29 mouse cellular contexts compared by ENCODE assay signal in the genomic region with DNA sequence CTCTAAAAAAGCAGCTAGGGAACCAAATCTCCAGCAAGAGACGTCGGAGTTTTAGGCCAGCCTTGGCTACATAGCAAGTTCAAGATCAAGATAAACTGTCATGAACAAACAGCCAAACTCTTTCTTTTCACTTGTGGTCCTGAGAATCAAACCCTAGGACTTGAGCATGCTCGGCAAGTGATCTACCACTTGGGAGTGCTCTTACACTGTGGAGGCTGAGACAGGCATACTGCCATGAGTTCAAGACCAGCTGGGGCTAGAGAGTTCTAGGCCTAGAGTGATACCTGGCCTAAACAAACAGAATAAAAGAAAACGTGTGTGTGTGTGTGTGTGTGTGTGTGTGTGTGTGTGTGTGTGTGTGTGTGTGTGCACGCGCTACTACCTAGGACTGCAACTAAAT. TPM values are rescaled to one million over a fixed set of nuclear protein-coding genes. Genes with fewer than 3 reads are reported as not detected.
A peak's percentile ranks its signal among the peaks of the same experiment; 100 is the strongest.
DNase-seq lines count a peak whose midpoint lies in the region; ATAC-seq and TF ChIP-seq lines count a peak whose summit lies in the region.
"Had no signal": no experiment of that assay in that cellular context is flagged by ENCODE, and none has a peak within 500 bp of the region (broad histone marks: within the 10 kb centered on the region; RNA-seq: fewer than 3 reads in every experiment).

No protein-coding gene starts in this region.

- H3K9me3 ChIP-seq in MEL (replicated peaks; ENCODE audit: insufficient read depth, low read length) = no peaks in the 10 kb centered on the region
- no peaks in the 10 kb centered on the region for H3K9me3 ChIP-seq in stomach, postnatal 0 days (ENCODE audit: control insufficient read depth, low read length)
- H3K9me3 ChIP-seq: embryonic facial prominence, embryonic 10.5 days; embryonic facial prominence, embryonic 15.5 days; forebrain, embryonic 12.5 days; limb, embryonic 13.5 days; megakaryocyte, embryonic 14.5 days; midbrain, embryonic 12.5 days; neural tube, embryonic 12.5 days had no signal

- H3K27me3 ChIP-seq in kidney, adult 2 months (replicated peaks; ENCODE audit: control insufficient read depth, insufficient read depth, low read length) = no peaks in the 10 kb centered on the region
- no peaks in the 10 kb centered on the region for H3K27me3 ChIP-seq in MEL (ENCODE audit: control insufficient read depth in 1 of 2, insufficient read depth in 2 of 2, low read length in 2 of 2)
- H3K27me3 ChIP-seq in stomach, postnatal 0 days (ENCODE audit: control insufficient read depth, insufficient read depth, low read length) = no peaks in the 10 kb centered on the region
- H3K27me3 ChIP-seq: embryonic facial prominence, embryonic 15.5 days; forebrain, embryonic 12.5 days; limb, embryonic 13.5 days; megakaryocyte, embryonic 14.5 days; midbrain, embryonic 12.5 days; neural tube, embryonic 12.5 days had no signal

- no peak overlapping the region for H3K4me3 ChIP-seq in kidney, adult 2 months (ENCODE audit: insufficient read depth, low read depth, low read length)
- H3K4me3 ChIP-seq in MEL (ENCODE audit: control insufficient read depth in 1 of 2, insufficient read depth in 1 of 2, low read depth in 2 of 2, low read length in 2 of 2) = no peak overlapping the region
- no peak overlapping the region for H3K4me3 ChIP-seq in stomach, postnatal 0 days (ENCODE audit: low read depth, low read length)
- H3K4me3 ChIP-seq: embryonic facial prominence, embryonic 10.5 days; embryonic facial prominence, embryonic 15.5 days; forebrain, embryonic 12.5 days; layer of hippocampus, adult 2 months; limb, embryonic 13.5 days; megakaryocyte, embryonic 14.5 days; midbrain, embryonic 12.5 days; myocyte; neural tube, embryonic 12.5 days had no signal

- ATAC-seq in stomach, postnatal 0 days (ENCODE audit: low FRiP score, low TSS enrichment) = no peak
- ATAC-seq: activated CD4-positive, CD25-positive, alpha-beta regulatory T cell, adult 4 months; forebrain, postnatal 0 days; hindbrain, embryonic 16.5 days had no signal

- H3K4me2 ChIP-seq in stomach, postnatal 0 days (replicated peaks; ENCODE audit: low read depth) = no peak overlapping the region
- H3K4me2 ChIP-seq: embryonic facial prominence, embryonic 15.5 days; forebrain, embryonic 12.5 days; limb, embryonic 13.5 days; midbrain, embryonic 12.5 days; neural tube, embryonic 12.5 days had no signal

- peak; percentile 35; the same call in 1 of the 2 replicates for TF ChIP-seq CTCF in kidney, adult 2 months (conservative IDR thresholded peaks at IDR 0.05; ENCODE audit: insufficient read depth, insufficient read length, low read depth, low read length)
- TF ChIP-seq CTCF in MEL (IDR thresholded peaks at IDR 0.05 in 2 of 3, conservative IDR thresholded peaks at IDR 0.05 in 1 of 3; ENCODE audit: control insufficient read depth in 1 of 3, insufficient read depth in 1 of 3, low read depth in 2 of 3, low read length in 3 of 3, poor library complexity in 1 of 3, severe bottlenecking in 1 of 3) = peak in 1 of 3 experiments; percentile 19; a peak in 2 of 6 replicates
- TF ChIP-seq CTCF in stomach, postnatal 0 days (IDR thresholded peaks at IDR 0.05; ENCODE audit: low read depth) = peak; percentile 41

- H3K4me1 ChIP-seq in kidney, adult 2 months (ENCODE audit: control insufficient read depth, insufficient read depth, low read length) = no peaks in the 10 kb centered on the region; the same call in 1 of the 2 replicates
- peaks cover 0 to 3% of the 10 kb centered on the region in 2 experiments; a peak in 1 of 4 replicates for H3K4me1 ChIP-seq in MEL (ENCODE audit: control insufficient read depth in 1 of 2, insufficient read depth in 2 of 2, low read length in 2 of 2)
- H3K4me1 ChIP-seq in stomach, postnatal 0 days (replicated peaks; ENCODE audit: control insufficient read depth, insufficient read depth) = no peaks in the 10 kb centered on the region
- H3K4me1 ChIP-seq: embryonic facial prominence, embryonic 10.5 days; embryonic facial prominence, embryonic 15.5 days; forebrain, embryonic 12.5 days; limb, embryonic 13.5 days; midbrain, embryonic 12.5 days; neural tube, embryonic 12.5 days had no signal

- TF ChIP-seq POLR2A in kidney, adult 2 months (IDR thresholded peaks at IDR 0.05; ENCODE audit: low read depth, low read length) = no peak
- TF ChIP-seq POLR2A in MEL (IDR thresholded peaks at IDR 0.05; ENCODE audit: control insufficient read depth in 1 of 2, insufficient read depth in 1 of 2, low read depth in 1 of 2, low read length in 2 of 2, poor library complexity in 1 of 2) = no peak

- peak; percentile 22 for TF ChIP-seq RAD21 in MEL (IDR thresholded peaks at IDR 0.05; ENCODE audit: low read depth, low read length)

- H3K36me3 ChIP-seq in kidney, adult 2 months (ENCODE audit: control insufficient read depth, insufficient read depth, low read length) = no peaks in the 10 kb centered on the region; the same call in 1 of the 2 replicates
- H3K36me3 ChIP-seq in MEL (ENCODE audit: control insufficient read depth in 1 of 2, insufficient read depth in 2 of 2, low read length in 2 of 2) = peaks cover 0 to 4% of the 10 kb centered on the region in 2 experiments; a peak in 3 of 4 replicates
- H3K36me3 ChIP-seq in stomach, postnatal 0 days (ENCODE audit: control insufficient read depth, insufficient read depth, low read length) = peaks cover 4% of the 10 kb centered on the region; the same call in 1 of the 2 replicates

- 83% methylated on average over 6 of the region's 6 CpGs for WGBS in kidney, adult 2 months
- WGBS in stomach, postnatal 0 days = 83% methylated on average over 6 of the region's 6 CpGs

- H3K9ac ChIP-seq in MEL (ENCODE audit: control insufficient read depth, low read depth, low read length, poor library complexity, severe bottlenecking) = no peak overlapping the region
- H3K9ac ChIP-seq in stomach, postnatal 0 days (ENCODE audit: low read length) = no peak overlapping the region
- H3K9ac ChIP-seq: embryonic facial prominence, embryonic 15.5 days; forebrain, embryonic 12.5 days; forebrain, postnatal 0 days; limb, embryonic 13.5 days; midbrain, embryonic 12.5 days; neural tube, embryonic 12.5 days had no signal

- H3K79me2 ChIP-seq in MEL (ENCODE audit: control insufficient read depth, insufficient read depth, low read length, poor library complexity) = no peaks in the 10 kb centered on the region

- TF ChIP-seq EP300 in MEL (IDR thresholded peaks at IDR 0.05; ENCODE audit: low read depth in 1 of 2, low read length in 2 of 2) = no peak
- TF ChIP-seq EP300 in stomach, postnatal 0 days (optimal IDR thresholded peaks at IDR 0.05) = no peak

- H3K27ac ChIP-seq in kidney, adult 2 months (ENCODE audit: insufficient read depth, low read depth, low read length) = no peak overlapping the region
- no peak overlapping the region for H3K27ac ChIP-seq in MEL (ENCODE audit: control insufficient read depth, low read depth, low read length)
- H3K27ac ChIP-seq in stomach, postnatal 0 days (replicated peaks) = no peak overlapping the region
- H3K27ac ChIP-seq: embryonic facial prominence, embryonic 10.5 days; forebrain, embryonic 12.5 days; layer of hippocampus, adult 2 months; limb, embryonic 13.5 days; midbrain, embryonic 12.5 days; neural tube, embryonic 12.5 days had no signal

- DNase-seq in kidney, adult 2 months = no peak
- DNase-seq in kidney, adult 11 months = no peak
- DNase-seq in A20 (ENCODE audit: low read depth, low spot score) (peak; percentile 38), MEL (ENCODE audit: low read depth, low spot score) (no peak)
- no peak for DNase-seq in stomach, postnatal 0 days (ENCODE audit: low spot score)
- no peak for DNase-seq in cerebellum, postnatal 25 days
- no peak for DNase-seq in spleen, postnatal 36 days (ENCODE audit: low spot score in 2 of 2)
- DNase-seq: adrenal gland, adult 2 months; cerebellum, adult 2 months; cerebellum, postnatal 14 days; forebrain, postnatal 0 days; gastrocnemius, postnatal 10 days; heart, postnatal 14 days; kidney, adult 18-20 months; kidney, postnatal 36 days; lung, postnatal 4 days; right cerebral cortex, adult 18-20 months; spleen, adult 18-20 months had no signal

TF ChIP-seq in MEL, 35 proteins besides CTCF, POLR2A, EP300 and RAD21:
- TF ChIP-seq USF2 (IDR thresholded peaks at IDR 0.05; ENCODE audit: borderline replicate concordance in 1 of 2, insufficient read depth in 1 of 2, low read depth in 1 of 2, low read length in 2 of 2) = no peak
- peak; percentile 13; the same call in 1 of the 2 replicates for TF ChIP-seq SMC3 (IDR thresholded peaks at IDR 0.05; ENCODE audit: low read depth, low read length)

RNA-seq across cellular contexts. Expression of a gene that starts 9.5 kb away (rescaled TPM):
- polyA plus RNA-seq in kidney, adult 2 months (2012; rRNA removed) = 2.4 and 2.9 TPM in 2 replicates
- total RNA-seq in MEL (2012; rRNA removed) = 26.8 and 32.9 TPM in 2 replicates
- polyA plus RNA-seq in MEL (2012; ENCODE audit: insufficient read depth in 1 of 2, insufficient read length in 2 of 2, low read depth in 1 of 2, low replicate concordance in 2 of 2, missing spikeins in 1 of 2) = 10 to 100 TPM in 1 of 2 experiments, not detected in 1; 13.4 TPM
- 12.2 and 13.6 TPM in 2 replicates for polyA plus RNA-seq in stomach, postnatal 0 days (2015; fragmentation: Nextera tagmentation; extraction: Ambion mirVana)

RNA-seq across cellular contexts. Expression of a gene that starts 31.9 kb away (rescaled TPM):
- 19.5 and 25.2 TPM in 2 replicates for polyA plus RNA-seq in kidney, adult 2 months (2012; rRNA removed)
- 5.6 and 7.2 TPM in 2 replicates for total RNA-seq in MEL (2012; rRNA removed)
- 10 to 100 TPM; 28.7 to 79.5 TPM for polyA plus RNA-seq in MEL (2012; ENCODE audit: insufficient read depth in 1 of 2, insufficient read length in 2 of 2, low read depth in 1 of 2, low replicate concordance in 2 of 2, missing spikeins in 1 of 2)
- 17.6 and 20.6 TPM in 2 replicates for polyA plus RNA-seq in stomach, postnatal 0 days (2015; fragmentation: Nextera tagmentation; extraction: Ambion mirVana)

RNA-seq across cellular contexts. Expression of a gene that starts 56.1 kb away (rescaled TPM):
- 26.7 and 29.4 TPM in 2 replicates for polyA plus RNA-seq in kidney, adult 2 months (2012; rRNA removed)
- total RNA-seq in MEL (2012; rRNA removed) = 9.6 and 38.3 TPM in 2 replicates
- 10 to 100 TPM in 1 of 2 experiments, not detected in 1; 27.5 TPM for polyA plus RNA-seq in MEL (2012; ENCODE audit: insufficient read depth in 1 of 2, insufficient read length in 2 of 2, low read depth in 1 of 2, low replicate concordance in 2 of 2, missing spikeins in 1 of 2)
- 7.6 and 8.2 TPM in 2 replicates for polyA plus RNA-seq in stomach, postnatal 0 days (2015; fragmentation: Nextera tagmentation; extraction: Ambion mirVana)
